Mouse (Mus musculus): ENCODE results near the gene Itga8. TPM values are rescaled to one million over a fixed set of nuclear protein-coding genes. Genes with fewer than 3 reads are reported as not detected.

Gene Itga8
- polyA plus RNA-seq, 1 experiment from 2014 or later = 18.6 TPM

DNA sequence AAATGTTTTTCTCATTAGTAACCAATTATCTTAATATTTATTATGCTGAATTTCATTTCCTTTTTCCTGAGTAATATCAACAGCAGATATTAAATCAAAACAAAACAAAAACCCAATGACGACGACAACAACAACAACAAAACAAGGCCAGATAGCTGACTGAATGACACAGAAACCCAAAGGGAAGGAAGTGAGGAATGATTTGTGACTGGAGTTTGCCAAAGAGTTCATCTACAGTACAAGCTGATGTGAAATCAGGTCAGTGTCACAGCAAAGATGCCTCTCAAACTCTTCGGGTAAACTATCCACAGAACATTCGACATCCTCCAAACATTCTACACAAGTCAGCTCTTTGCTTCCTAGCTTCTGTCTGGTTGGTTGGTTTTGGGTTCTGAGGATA lies 104.0 kb downstream of the Itga8 start:
- Histone ChIP-seq H3K27me3 (no peaks in the 10 kb centered on the region), H3K9me3 (replicated peaks) (no peaks in the 10 kb centered on the region), H3K4me2 (replicated peaks) (no peak overlapping the region), H3K4me3 (replicated peaks) (no peak overlapping the region), H3K27ac (replicated peaks) (no peak overlapping the region), H3K4me1 (no peaks in the 10 kb centered on the region), H3K36me3 (0 out of 2 replicates have a peak, but pooled peaks cover 1% of the 10 kb centered on the region), H3K9ac (no peak overlapping the region)
- no peak for ATAC-seq (ENCODE audit: insufficient number of reproducible peaks, low FRiP score, low TSS enrichment, low read depth)
- 89% methylated on average over 4 of the region's 4 CpGs for whole genome bisulfite sequencing

DNA sequence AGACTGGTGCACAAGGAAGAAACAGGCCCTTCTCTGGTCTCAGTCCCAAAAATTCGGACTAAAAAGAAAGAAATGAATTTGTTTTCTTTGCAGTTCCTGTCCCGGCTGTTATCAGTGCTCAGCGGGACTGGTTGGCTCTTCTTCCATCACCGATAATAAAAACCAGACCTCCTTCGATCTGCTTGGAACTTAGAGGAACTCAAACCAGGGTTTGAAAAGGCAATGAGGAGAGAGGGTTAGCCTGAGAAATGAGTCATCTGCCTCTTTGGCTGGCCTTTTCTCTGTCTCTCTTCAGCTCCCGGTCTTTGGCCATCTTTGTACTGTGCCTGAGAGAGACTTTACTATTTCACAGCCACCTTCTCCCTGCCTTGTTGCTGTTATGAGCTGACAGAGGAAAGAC lies 112.7 kb downstream of the Itga8 start:
- no peaks in the 10 kb centered on the region; the same call in 1 of the 2 replicates for H3K4me1 ChIP-seq
- H3K27me3 ChIP-seq = no peaks in the 10 kb centered on the region
- 43% methylated on average over 6 of the region's 6 CpGs for WGBS
- no peak overlapping the region for H3K4me2 ChIP-seq (replicated peaks)
- H3K9ac ChIP-seq = no peak overlapping the region
- H3K36me3 ChIP-seq = no peaks in the 10 kb centered on the region
- ATAC-seq (ENCODE audit: insufficient number of reproducible peaks, low FRiP score, low TSS enrichment, low read depth) = no peak
- no peak overlapping the region for H3K4me3 ChIP-seq (replicated peaks)
- no peaks in the 10 kb centered on the region for H3K9me3 ChIP-seq (replicated peaks)
- H3K27ac ChIP-seq (replicated peaks) = no peak overlapping the region

GRCm38 (mm10) chr2:12187646-12188045 lies 114.1 kb downstream of the Itga8 start:
- H3K27ac ChIP-seq (replicated peaks) = no peak overlapping the region
- WGBS = 62% methylated on average over 5 of the region's 5 CpGs
- H3K4me1 ChIP-seq = no peaks in the 10 kb centered on the region; the same call in 1 of the 2 replicates
- H3K4me2 ChIP-seq (replicated peaks) = no peak overlapping the region
- H3K4me3 ChIP-seq (replicated peaks) = no peak overlapping the region
- H3K36me3 ChIP-seq = no peaks in the 10 kb centered on the region
- H3K9me3 ChIP-seq (replicated peaks) = no peaks in the 10 kb centered on the region
- no peak overlapping the region for H3K9ac ChIP-seq
- H3K27me3 ChIP-seq = no peaks in the 10 kb centered on the region
- no peak for ATAC-seq (ENCODE audit: insufficient number of reproducible peaks, low FRiP score, low TSS enrichment, low read depth)

- H3K4me2 ChIP-seq (replicated peaks) = no peak overlapping the region
- 56% methylated on average over 8 of the region's 8 CpGs for WGBS
- ATAC-seq (ENCODE audit: insufficient number of reproducible peaks, low FRiP score, low TSS enrichment, low read depth) = no peak
- no peak overlapping the region for H3K4me3 ChIP-seq (replicated peaks)
- H3K9me3 ChIP-seq (replicated peaks) = no peaks in the 10 kb centered on the region
- H3K9ac ChIP-seq = no peak overlapping the region
- H3K27ac ChIP-seq (replicated peaks) = no peak overlapping the region
- no peaks in the 10 kb centered on the region for H3K27me3 ChIP-seq
- H3K4me1 ChIP-seq = no peaks in the 10 kb centered on the region
- no peaks in the 10 kb centered on the region for H3K36me3 ChIP-seq
Measured at GRCm38 (mm10) chr2:12182402-12182948, 119.2 kb downstream of the Itga8 start.

DNA sequence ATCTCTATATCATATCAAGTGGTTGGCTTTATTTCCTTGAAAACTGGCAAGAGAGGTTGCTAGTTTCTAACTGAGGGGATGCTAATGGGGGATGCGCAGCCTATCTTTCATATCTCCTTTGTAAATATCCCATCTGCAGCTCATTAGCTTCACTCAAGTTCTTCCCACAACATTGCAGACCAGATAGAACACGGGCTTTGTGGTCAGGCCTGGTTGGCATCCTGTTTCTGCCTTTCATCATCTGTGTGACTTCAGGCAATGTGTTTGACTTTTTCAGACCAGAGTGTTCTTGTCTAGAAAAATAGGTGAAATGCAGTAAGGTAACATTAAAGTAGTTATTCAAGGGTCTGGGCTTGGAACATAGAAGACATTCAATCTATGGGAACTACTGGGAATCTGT lies 121.1 kb downstream of the Itga8 start:
- Histone ChIP-seq H3K4me2 (replicated peaks) (no peak overlapping the region), H3K27me3 (no peaks in the 10 kb centered on the region), H3K27ac (replicated peaks) (no peak overlapping the region), H3K9ac (no peak overlapping the region), H3K4me1 (no peaks in the 10 kb centered on the region), H3K36me3 (no peaks in the 10 kb centered on the region), H3K4me3 (replicated peaks) (no peak overlapping the region), H3K9me3 (replicated peaks) (no peaks in the 10 kb centered on the region)
- 44% methylated on average over 2 of the region's 2 CpGs for WGBS
- no peak for ATAC-seq (ENCODE audit: insufficient number of reproducible peaks, low FRiP score, low TSS enrichment, low read depth)

GRCm38 (mm10) chr2:12174722-12175427 lies 126.8 kb downstream of the Itga8 start:
- Histone ChIP-seq H3K27me3 (no peaks in the 10 kb centered on the region), H3K9me3 (replicated peaks) (no peaks in the 10 kb centered on the region), H3K27ac (replicated peaks) (no peak overlapping the region; the same call in 1 of the 2 replicates), H3K36me3 (no peaks in the 10 kb centered on the region), H3K4me1 (no peaks in the 10 kb centered on the region; the same call in 1 of the 2 replicates), H3K4me3 (replicated peaks) (no peak overlapping the region), H3K9ac (no peak overlapping the region), H3K4me2 (replicated peaks) (no peak overlapping the region)
- WGBS = 68% methylated on average over 7 of the region's 7 CpGs
- ATAC-seq (ENCODE audit: insufficient number of reproducible peaks, low FRiP score, low TSS enrichment, low read depth) = no peak

- ATAC-seq (ENCODE audit: insufficient number of reproducible peaks, low FRiP score, low TSS enrichment, low read depth) = no peak
- H3K27me3 ChIP-seq = no peaks in the 10 kb centered on the region
- no peak overlapping the region for H3K4me3 ChIP-seq (replicated peaks)
- no peaks in the 10 kb centered on the region for H3K9me3 ChIP-seq (replicated peaks)
- H3K4me1 ChIP-seq = no peaks in the 10 kb centered on the region; the same call in 1 of the 2 replicates
- H3K36me3 ChIP-seq = no peaks in the 10 kb centered on the region
- H3K9ac ChIP-seq = no peak overlapping the region
- no peak overlapping the region for H3K27ac ChIP-seq (replicated peaks)
- H3K4me2 ChIP-seq (replicated peaks) = no peak overlapping the region
Measured at GRCm38 (mm10) chr2:12170221-12170620, 131.5 kb downstream of the Itga8 start.

DNA sequence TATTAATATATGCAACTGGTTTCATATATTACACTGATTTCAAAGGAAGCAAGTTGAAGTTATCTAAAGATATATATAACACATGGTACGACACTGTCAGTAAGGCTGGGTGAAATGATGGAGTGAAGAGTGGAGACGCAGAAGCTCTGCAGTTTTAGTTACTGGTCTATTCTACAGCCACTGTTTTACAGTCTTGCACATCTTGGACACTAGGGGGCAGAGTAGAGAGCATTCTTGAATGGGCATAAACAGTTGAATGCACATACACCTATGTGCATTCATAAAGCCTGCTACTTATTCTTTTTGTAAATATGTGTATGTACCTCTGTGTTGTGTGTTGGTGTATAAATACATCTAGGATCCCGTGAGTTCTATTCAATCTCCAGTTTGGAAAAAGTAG lies 141.2 kb downstream of the Itga8 start:
- H3K4me3 ChIP-seq (replicated peaks) = no peak overlapping the region
- no peaks in the 10 kb centered on the region for H3K27me3 ChIP-seq
- H3K4me2 ChIP-seq (replicated peaks) = no peak overlapping the region
- H3K9me3 ChIP-seq (replicated peaks) = no peaks in the 10 kb centered on the region
- H3K36me3 ChIP-seq = 0 out of 2 replicates have a peak, but pooled peaks cover 4% of the 10 kb centered on the region
- 83% methylated on average over 3 of the region's 3 CpGs for WGBS
- ATAC-seq (ENCODE audit: insufficient number of reproducible peaks, low FRiP score, low TSS enrichment, low read depth) = no peak
- H3K27ac ChIP-seq (replicated peaks) = no peak overlapping the region
- no peaks in the 10 kb centered on the region for H3K4me1 ChIP-seq
- H3K9ac ChIP-seq = no peak overlapping the region

- H3K27ac ChIP-seq (replicated peaks) = no peak overlapping the region
- no peaks in the 10 kb centered on the region for H3K9me3 ChIP-seq (replicated peaks)
- no peak for ATAC-seq (ENCODE audit: insufficient number of reproducible peaks, low FRiP score, low TSS enrichment, low read depth)
- WGBS = 39% methylated on average over 1 of the region's 1 CpGs
- no peak overlapping the region for H3K4me2 ChIP-seq (replicated peaks)
- no peak overlapping the region for H3K4me3 ChIP-seq (replicated peaks)
- H3K4me1 ChIP-seq = peaks cover 7% of the 10 kb centered on the region; the same call in 1 of the 2 replicates
- H3K27me3 ChIP-seq = no peaks in the 10 kb centered on the region
- no peak overlapping the region for H3K9ac ChIP-seq
- H3K36me3 ChIP-seq = 0 out of 2 replicates have a peak, but pooled peaks cover 4% of the 10 kb centered on the region
Measured at GRCm38 (mm10) chr2:12157001-12157400, 144.7 kb downstream of the Itga8 start.

DNA sequence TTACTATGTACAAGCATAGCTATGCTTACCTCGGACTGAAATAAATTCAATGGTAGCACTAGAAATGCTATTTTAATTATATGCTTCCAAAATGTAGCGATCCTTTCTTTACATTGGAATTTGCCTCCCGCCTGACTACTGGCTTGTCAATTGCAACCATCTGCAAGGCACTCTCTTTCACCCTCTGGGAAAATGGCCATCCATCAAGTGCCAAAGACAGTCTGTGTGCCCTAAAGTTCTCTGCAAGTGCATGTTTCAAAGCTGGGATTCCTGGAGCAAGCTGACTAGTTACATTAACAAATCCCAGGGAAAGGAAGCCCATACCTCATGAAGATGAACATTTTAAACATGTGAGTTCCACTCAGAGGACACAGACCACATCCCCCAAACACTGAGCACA lies 145.3 kb downstream of the Itga8 start:
- Histone ChIP-seq H3K9me3 (replicated peaks) (no peaks in the 10 kb centered on the region), H3K27me3 (no peaks in the 10 kb centered on the region), H3K27ac (replicated peaks) (0 out of 2 replicates have a peak overlapping the region, but pooled peaks have one; percentile 22), H3K9ac (no peak overlapping the region), H3K36me3 (0 out of 2 replicates have a peak, but pooled peaks cover 4% of the 10 kb centered on the region), H3K4me3 (replicated peaks) (no peak overlapping the region), H3K4me1 (peaks cover 7% of the 10 kb centered on the region; the same call in 1 of the 2 replicates), H3K4me2 (replicated peaks) (no peak overlapping the region)
- 25% methylated on average over 3 of the region's 3 CpGs for WGBS
- ATAC-seq (ENCODE audit: insufficient number of reproducible peaks, low FRiP score, low TSS enrichment, low read depth) = no peak

- H3K9ac ChIP-seq = no peak overlapping the region
- WGBS = 56% methylated on average over 6 of the region's 6 CpGs
- H3K27me3 ChIP-seq = no peaks in the 10 kb centered on the region
- no peak overlapping the region for H3K4me2 ChIP-seq (replicated peaks)
- H3K4me1 ChIP-seq = peaks cover 7% of the 10 kb centered on the region; the same call in 1 of the 2 replicates
- H3K4me3 ChIP-seq (replicated peaks) = no peak overlapping the region
- H3K9me3 ChIP-seq (replicated peaks) = no peaks in the 10 kb centered on the region
- no peak overlapping the region for H3K27ac ChIP-seq (replicated peaks)
- H3K36me3 ChIP-seq = no peaks in the 10 kb centered on the region
- ATAC-seq (ENCODE audit: insufficient number of reproducible peaks, low FRiP score, low TSS enrichment, low read depth) = no peak
Measured at GRCm38 (mm10) chr2:12154676-12155075, 147.0 kb downstream of the Itga8 start.
